Mouse (Mus musculus): Measurements from ENCODE around the gene Ylpm1. TPM values are rescaled to one million over a fixed set of nuclear protein-coding genes. Genes with fewer than 3 reads are reported as not detected.

Ylpm1 gene
- polyA plus RNA-seq, 2 experiments: 8.3 to 9.8 TPM

DNA sequence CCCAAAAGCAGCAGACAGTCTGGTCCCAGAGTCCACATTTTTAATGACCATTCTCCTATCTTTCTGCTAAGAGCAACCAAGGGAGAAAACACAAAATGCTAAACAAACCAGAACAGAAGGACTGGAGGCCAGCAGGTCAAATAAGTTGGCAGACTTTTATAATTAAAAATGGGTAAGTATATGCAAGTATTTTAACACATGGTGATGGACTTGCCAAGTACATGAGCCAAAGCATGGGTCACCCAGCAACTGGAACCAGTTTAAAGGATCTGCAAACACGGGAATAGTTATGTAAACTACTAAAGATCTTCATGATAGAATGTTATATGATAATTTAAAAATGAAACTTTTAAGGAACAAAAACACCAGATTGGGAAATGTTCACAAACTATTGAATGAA is 43.8 kb upstream of the Ylpm1 start:
- H3K4me1 ChIP-seq (replicated peaks; ENCODE audit: control insufficient read depth in 2 of 2, insufficient read depth in 2 of 2, low read length in 1 of 2): no peaks in the 10 kb centered on the region
- H3K9me3 ChIP-seq (ENCODE audit: control insufficient read depth, low read length): no peaks in the 10 kb centered on the region
- H3K9ac ChIP-seq (replicated peaks): no peak overlapping the region
- no peak overlapping the region for H3K4me2 ChIP-seq (ENCODE audit: low read depth)
- ATAC-seq (ENCODE audit: insufficient read depth) (no peak), DNase-seq (ENCODE audit: low read depth in 3 of 3, low spot score in 3 of 3) (no peak)
- H3K4me3 ChIP-seq (ENCODE audit: insufficient read depth in 1 of 2, low read depth in 2 of 2, low read length in 2 of 2): no peak overlapping the region
- no peak for TF ChIP-seq CTCF (IDR thresholded peaks at IDR 0.05; ENCODE audit: low read depth)
- no peak for TF ChIP-seq EP300 (IDR thresholded peaks at IDR 0.05; ENCODE audit: low read depth)
- WGBS (ENCODE audit: insufficient replicate concordance): 78% methylated on average over 1 of the region's 1 CpGs
- H3K27ac ChIP-seq: no peak overlapping the region
- H3K36me3 ChIP-seq (replicated peaks; ENCODE audit: control insufficient read depth, insufficient read depth, low read depth): peaks cover 32% of the 10 kb centered on the region
- H3K27me3 ChIP-seq (ENCODE audit: control insufficient read depth, insufficient read depth, low read length): no peaks in the 10 kb centered on the region

DNA sequence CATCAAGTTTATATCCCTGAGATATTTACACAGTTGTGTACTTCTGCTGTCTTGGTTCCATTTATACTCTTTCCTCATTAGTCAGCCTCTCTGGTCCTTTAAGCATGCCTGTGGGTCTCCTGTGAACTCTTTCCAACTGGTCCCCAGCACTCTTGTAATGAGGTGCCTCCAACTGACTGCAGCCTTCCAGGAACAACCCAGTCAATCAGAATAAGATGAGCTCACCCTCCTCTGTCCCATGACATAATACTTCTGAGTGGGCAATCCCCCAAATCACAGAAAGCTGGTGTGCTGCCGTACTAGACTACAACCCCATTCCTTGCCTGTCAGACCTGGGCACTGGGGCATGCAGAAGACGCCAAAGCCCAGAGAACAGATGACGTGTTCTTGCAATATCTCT is 39.8 kb upstream of the Ylpm1 start:
- H3K27me3 ChIP-seq (ENCODE audit: control insufficient read depth, insufficient read depth, low read length): no peaks in the 10 kb centered on the region
- 81% methylated on average over 3 of the region's 3 CpGs for WGBS (ENCODE audit: insufficient replicate concordance)
- H3K27ac ChIP-seq: no peak overlapping the region
- H3K4me1 ChIP-seq (replicated peaks; ENCODE audit: control insufficient read depth in 2 of 2, insufficient read depth in 2 of 2, low read length in 1 of 2): no peaks in the 10 kb centered on the region
- TF ChIP-seq EP300 (IDR thresholded peaks at IDR 0.05; ENCODE audit: low read depth) (no peak), CTCF (IDR thresholded peaks at IDR 0.05; ENCODE audit: low read depth) (no peak)
- H3K4me2 ChIP-seq (ENCODE audit: low read depth): no peak overlapping the region
- DNase-seq (ENCODE audit: low read depth in 3 of 3, low spot score in 3 of 3) (no peak), ATAC-seq (ENCODE audit: insufficient read depth) (no peak)
- no peaks in the 10 kb centered on the region for H3K9me3 ChIP-seq (ENCODE audit: control insufficient read depth, low read length)
- H3K9ac ChIP-seq (replicated peaks): no peak overlapping the region
- peaks cover 15% of the 10 kb centered on the region for H3K36me3 ChIP-seq (replicated peaks; ENCODE audit: control insufficient read depth, insufficient read depth, low read depth)
- no peak overlapping the region for H3K4me3 ChIP-seq (ENCODE audit: insufficient read depth in 1 of 2, low read depth in 2 of 2, low read length in 2 of 2)

DNA sequence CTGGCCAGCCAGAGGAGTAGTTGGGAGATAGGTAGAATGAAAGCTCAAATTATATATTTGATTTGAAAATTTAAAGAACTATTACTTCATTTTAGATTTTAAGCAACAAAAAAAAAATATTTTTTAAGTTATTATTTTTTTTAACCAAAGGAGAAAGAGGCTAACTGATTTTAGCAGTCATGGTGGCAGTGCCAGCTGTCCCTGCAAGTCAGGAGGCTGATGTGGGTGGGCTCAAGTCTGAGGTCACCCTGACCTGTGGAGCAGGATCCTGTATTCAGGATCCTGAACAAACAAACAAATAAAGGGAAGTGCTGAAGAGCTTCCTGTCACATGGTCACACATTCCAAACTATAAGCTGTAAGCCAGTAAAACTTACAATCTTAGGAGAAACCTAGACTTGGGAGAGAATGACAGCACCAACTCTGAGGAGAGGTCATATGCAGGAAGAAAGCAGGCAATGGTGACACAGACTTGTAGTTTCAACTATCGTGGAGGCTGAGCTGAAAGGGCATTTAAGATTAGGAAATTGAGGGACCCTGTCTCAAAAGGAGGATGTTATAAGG is 37.2 kb upstream of the Ylpm1 start:
- 52% methylated on average over 1 of the region's 1 CpGs for WGBS (ENCODE audit: insufficient replicate concordance)

DNA sequence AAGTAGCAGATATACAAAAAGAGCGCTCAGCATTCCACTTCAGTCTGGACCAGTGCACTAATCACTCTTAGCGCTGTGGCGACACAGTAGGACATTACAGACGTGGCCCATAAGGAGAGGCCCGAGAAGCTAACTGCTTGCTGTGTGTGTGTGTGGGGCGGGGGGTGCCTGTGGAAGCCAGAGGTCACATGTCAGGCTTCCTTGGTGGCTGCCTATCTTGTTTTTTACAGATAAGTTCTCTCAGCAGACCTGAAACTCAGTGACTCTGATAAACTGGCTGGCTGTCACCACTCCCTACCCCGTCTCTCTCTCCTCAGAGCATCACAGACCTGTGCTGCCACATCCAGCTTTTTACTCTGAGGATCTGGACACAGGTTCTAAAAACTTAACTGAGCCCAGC is 33.5 kb upstream of the Ylpm1 start:
- H3K9ac ChIP-seq (replicated peaks): peak overlapping the region; percentile 65
- WGBS (ENCODE audit: insufficient replicate concordance): 12% methylated on average over 7 of the region's 7 CpGs
- no peaks in the 10 kb centered on the region for H3K9me3 ChIP-seq (ENCODE audit: control insufficient read depth, low read length)
- H3K27ac ChIP-seq: peak overlapping the region; percentile 96
- peak overlapping the region; percentile 31 for H3K4me3 ChIP-seq (ENCODE audit: insufficient read depth in 1 of 2, low read depth in 2 of 2, low read length in 2 of 2)
- H3K36me3 ChIP-seq (replicated peaks; ENCODE audit: control insufficient read depth, insufficient read depth, low read depth): peaks cover 35% of the 10 kb centered on the region
- DNase-seq (ENCODE audit: low read depth in 3 of 3, low spot score in 3 of 3): peak; percentile 71 to 77 (median 73)
- TF ChIP-seq CTCF (IDR thresholded peaks at IDR 0.05; ENCODE audit: low read depth): no peak
- peak; percentile 78 for TF ChIP-seq EP300 (IDR thresholded peaks at IDR 0.05; ENCODE audit: low read depth)
- H3K27me3 ChIP-seq (ENCODE audit: control insufficient read depth, insufficient read depth, low read length): no peaks in the 10 kb centered on the region
- H3K4me1 ChIP-seq (replicated peaks; ENCODE audit: control insufficient read depth in 2 of 2, insufficient read depth in 2 of 2, low read length in 1 of 2): peaks cover 21 to 32% of the 10 kb centered on the region in 2 experiments
- peak; percentile 99 for ATAC-seq (ENCODE audit: insufficient read depth)
- H3K4me2 ChIP-seq (ENCODE audit: low read depth): peak overlapping the region; percentile 72

More for the DNA sequence above, 37.2 kb upstream of the Ylpm1 start:
- Histone ChIP-seq H3K4me1 (replicated peaks; ENCODE audit: control insufficient read depth in 2 of 2, insufficient read depth in 2 of 2, low read length in 1 of 2) (peaks cover 18 to 21% of the 10 kb centered on the region in 2 experiments), H3K4me2 (ENCODE audit: low read depth) (no peak overlapping the region), H3K9me3 (ENCODE audit: control insufficient read depth, low read length) (no peaks in the 10 kb centered on the region), H3K36me3 (replicated peaks; ENCODE audit: control insufficient read depth, insufficient read depth, low read depth) (peaks cover 22% of the 10 kb centered on the region), H3K27me3 (ENCODE audit: control insufficient read depth, insufficient read depth, low read length) (no peaks in the 10 kb centered on the region), H3K27ac (no peak overlapping the region), H3K9ac (replicated peaks) (no peak overlapping the region), H3K4me3 (ENCODE audit: insufficient read depth in 1 of 2, low read depth in 2 of 2, low read length in 2 of 2) (no peak overlapping the region)
- ATAC-seq (ENCODE audit: insufficient read depth): no peak
- TF ChIP-seq CTCF (IDR thresholded peaks at IDR 0.05; ENCODE audit: low read depth) (no peak), EP300 (IDR thresholded peaks at IDR 0.05; ENCODE audit: low read depth) (no peak)
- no peak for DNase-seq (ENCODE audit: low read depth in 3 of 3, low spot score in 3 of 3)

DNA sequence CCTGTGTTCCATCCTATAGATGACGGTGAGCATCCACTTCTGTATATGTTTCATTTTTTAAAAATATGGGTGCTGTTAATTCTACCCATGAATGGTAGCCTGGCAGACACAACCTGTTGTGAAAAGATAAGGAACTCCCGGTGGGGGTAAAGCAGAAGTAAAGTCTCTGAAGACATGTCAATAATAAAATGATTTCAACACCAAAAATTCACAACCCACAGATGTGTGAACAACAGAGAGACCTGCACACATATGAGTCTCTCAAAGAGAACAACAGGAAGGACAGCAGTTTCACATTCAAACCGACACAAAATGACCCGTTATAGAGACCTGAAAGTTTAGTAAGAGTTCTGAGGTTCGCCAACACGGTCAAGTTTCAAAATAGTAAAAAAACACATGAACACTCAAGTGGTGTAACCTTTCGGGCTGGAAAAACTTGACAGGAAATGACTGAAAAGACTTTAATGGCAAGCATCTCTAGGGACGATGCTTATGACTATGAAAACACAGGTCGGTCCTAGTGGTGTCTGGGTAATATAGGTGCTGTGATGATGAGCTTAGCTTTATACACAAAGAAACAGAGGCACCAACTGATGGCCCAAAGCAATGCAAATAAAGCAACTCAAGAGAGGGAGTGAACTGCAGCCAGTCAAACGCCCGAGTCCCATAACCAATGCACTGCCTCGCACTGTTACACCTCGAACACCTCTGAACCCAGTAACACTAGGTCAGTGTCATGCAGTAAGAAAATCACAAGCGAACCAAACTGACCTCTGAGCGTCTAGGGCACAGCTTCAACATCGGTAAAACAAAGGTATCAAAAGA is 27.1 kb upstream of the Ylpm1 start:
- 32% methylated on average over 16 of the region's 16 CpGs for WGBS (ENCODE audit: insufficient replicate concordance)
- TF ChIP-seq CTCF (IDR thresholded peaks at IDR 0.05; ENCODE audit: low read depth): no peak
- TF ChIP-seq EP300 (IDR thresholded peaks at IDR 0.05; ENCODE audit: low read depth): peak; percentile 48
- H3K4me2 ChIP-seq (ENCODE audit: low read depth): peak overlapping the region; percentile 95
- DNase-seq (ENCODE audit: low read depth in 3 of 3, low spot score in 3 of 3) (peak; percentile 47 to 51 (median 49)), ATAC-seq (ENCODE audit: insufficient read depth) (peak; percentile 72)
- peak overlapping the region; percentile 92 for H3K27ac ChIP-seq
- peak overlapping the region; percentile 89 for H3K9ac ChIP-seq (replicated peaks)
- peaks cover 24% of the 10 kb centered on the region for H3K36me3 ChIP-seq (replicated peaks; ENCODE audit: control insufficient read depth, insufficient read depth, low read depth)
- H3K4me1 ChIP-seq (replicated peaks; ENCODE audit: control insufficient read depth in 2 of 2, insufficient read depth in 2 of 2, low read length in 1 of 2): peaks cover 13 to 17% of the 10 kb centered on the region in 2 experiments
- H3K27me3 ChIP-seq (ENCODE audit: control insufficient read depth, insufficient read depth, low read length): no peaks in the 10 kb centered on the region
- H3K4me3 ChIP-seq (ENCODE audit: insufficient read depth in 1 of 2, low read depth in 2 of 2, low read length in 2 of 2): peak overlapping the region; percentile 83 to 98
- no peaks in the 10 kb centered on the region for H3K9me3 ChIP-seq (ENCODE audit: control insufficient read depth, low read length)

Data from liver, embryonic 14.5 days (tissue).